15 mouse cellular contexts compared by ENCODE assay signal in genomic region chr3:53169486-53169885, GRCm38 (mm10).
DNase-seq lines count a peak whose midpoint lies in the region.
"Had no signal": no experiment of that assay in that cellular context is flagged by ENCODE, and none has a peak within 500 bp of the region (broad histone marks: within the 10 kb centered on the region; RNA-seq: fewer than 3 reads in every experiment).

No protein-coding gene starts in this region.

- DNase-seq in gastrocnemius, adult 18-20 months (ENCODE audit: low spot score), result peak; percentile 9
- no peak for DNase-seq in gastrocnemius, postnatal 10 days
- peak; percentile 16 to 29 for DNase-seq in layer of hippocampus, adult 8-10 months (ENCODE audit: low spot score in 2 of 2)
- no peak for DNase-seq in layer of hippocampus, postnatal 36 days
- DNase-seq in right cerebral cortex, adult 18-20 months, result peak; percentile 26
- DNase-seq in right cerebral cortex, postnatal 10 days (ENCODE audit: low spot score in 2 of 2), result no peak
- DNase-seq in retina, postnatal 1 day, result no peak
- DNase-seq: adrenal gland, postnatal 36 days; cerebellum, adult 18-20 months; cerebellum, postnatal 25 days; embryo, embryonic 11 days; heart, adult 11 months; kidney, adult 11 months; liver, embryonic 13.5 days; lung, postnatal 14 days had no signal

Comparison
In these comparisons a context has a peak if more than half of its experiments do, and no peak if none do; other contexts are left out.
1. DNase-seq: peak in gastrocnemius, adult 18-20 months (single experiment), layer of hippocampus, adult 8-10 months (2 of 2) and right cerebral cortex, adult 18-20 months (single experiment); none in gastrocnemius, postnatal 10 days (single experiment), layer of hippocampus, postnatal 36 days (0 of 2), right cerebral cortex, postnatal 10 days (0 of 2) and retina, postnatal 1 day (single experiment).